Mouse (Mus musculus) G1E (cell line): ENCODE data around the gene Tsga10.

Experiments used
- CTCF ChIP-seq: IDR thresholded peaks from 2 replicates; pipeline ENCODE4 v1.5.1; 2012; ENCODE audit warnings: low read depth, low read length, inconsistent platforms, mixed read lengths
- POLR2AphosphoS5 ChIP-seq: IDR thresholded peaks from 2 replicates; pipeline ENCODE4 v1.6.1; 2012; ENCODE audit warnings: low read depth, low read length, inconsistent platforms; ENCODE audit not compliant: insufficient replicate concordance

DNA sequence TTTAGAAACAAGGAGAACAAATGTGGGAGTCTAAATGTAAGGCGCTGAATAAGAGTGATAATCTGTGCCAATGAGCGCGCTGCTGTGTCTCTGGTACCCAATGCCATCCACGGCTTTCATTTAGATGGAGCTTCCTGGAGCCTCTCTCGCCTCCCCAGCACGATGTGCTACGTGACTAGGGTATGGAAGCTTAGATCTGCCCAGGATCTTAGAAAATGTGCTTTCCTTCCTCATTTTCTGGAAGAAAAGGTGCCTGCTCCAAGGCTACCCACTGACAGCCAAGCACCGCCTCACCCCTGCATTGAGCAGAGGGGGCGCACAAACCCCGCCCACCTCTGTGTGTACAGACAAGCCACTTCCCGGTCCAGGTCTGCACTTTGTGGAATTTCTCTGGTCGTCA, 140.3 kb downstream of the Tsga10 start:
- no peak for TF ChIP-seq POLR2AphosphoS5
- no peak for TF ChIP-seq CTCF
